Mouse (Mus musculus): ENCODE measurements around the gene Ncr1. TPM values are rescaled to one million over a fixed set of nuclear protein-coding genes. Genes with fewer than 3 reads are reported as not detected.
"Not testable (repeated sequence)": the region's sequence is repeated elsewhere in the genome, so short reads cannot be mapped to it uniquely, and the experiment has no call there.

Gene Ncr1
- not detected in 2 replicates for polyA plus RNA-seq (2014; fragmentation: Nextera tagmentation; extraction: Ambion mirVana)

DNA sequence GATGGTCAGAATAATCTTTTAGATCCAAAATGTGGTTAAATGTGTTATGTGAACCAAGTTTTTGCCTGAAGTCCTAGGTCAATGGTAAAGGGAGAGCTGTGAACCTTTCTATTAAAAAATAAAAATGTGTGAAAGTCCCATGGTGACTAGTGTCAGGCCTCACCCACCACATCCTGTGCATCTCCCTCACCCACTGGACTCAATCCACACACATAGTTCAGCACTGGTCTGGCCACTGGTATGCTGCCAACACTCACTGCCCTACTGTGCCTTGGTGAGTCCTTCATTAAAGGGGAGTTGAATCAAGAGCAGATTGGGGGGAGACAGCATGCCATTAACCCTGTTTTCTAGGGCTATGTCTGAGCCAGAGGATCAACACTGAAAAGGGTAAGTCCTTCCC lies at the start of gene Ncr1:
Gene Ncr1 (plus strand): TSS at position 216 of the 400 bp plus-strand sequence.
- Histone ChIP-seq H3K27ac (ENCODE audit: low read depth) (no peak within 1 kb of the TSS), H3K9me3 (ENCODE audit: low read depth, low read length) (no peaks in the 10 kb centered on the region), H3K4me3 (ENCODE audit: low read depth, low read length) (no peak within 1 kb of the TSS), H3K4me2 (no peak within 1 kb of the TSS), H3K9ac (no peak within 1 kb of the TSS), H3K4me1 (ENCODE audit: insufficient read depth) (no peaks in the 10 kb centered on the region), H3K27me3 (ENCODE audit: insufficient read depth, low read length) (no peaks in the 10 kb centered on the region), H3K36me3 (ENCODE audit: insufficient read depth) (no peaks in the 10 kb centered on the region)
- no peak for DNase-seq
- ATAC-seq (ENCODE audit: insufficient read depth), result no peak
- no peak for TF ChIP-seq CTCF (IDR thresholded peaks at IDR 0.05; ENCODE audit: low read depth)

DNA sequence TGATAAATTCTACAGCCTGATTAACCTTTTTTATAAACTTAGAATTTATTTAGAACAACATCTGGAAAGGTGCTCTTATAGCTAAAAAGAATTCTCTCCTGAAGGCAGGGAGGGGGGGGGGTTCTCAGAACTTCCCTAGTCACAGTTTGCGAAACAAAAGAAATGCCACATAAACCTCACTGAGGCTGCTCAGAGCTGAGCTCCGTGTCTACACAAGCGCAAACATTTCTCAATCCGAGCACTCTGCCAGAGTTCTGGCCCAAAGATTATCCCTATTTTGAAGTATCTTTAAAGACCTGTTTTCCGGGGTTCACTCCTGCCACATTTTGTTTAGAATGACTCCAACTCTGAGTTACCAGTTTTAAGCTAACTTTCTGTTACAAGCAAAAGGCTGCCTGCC lies 44.9 kb upstream of the Ncr1 start:
- no peak overlapping the region for H3K4me3 ChIP-seq (ENCODE audit: low read depth, low read length)
- H3K4me1 ChIP-seq (ENCODE audit: insufficient read depth), result no peaks in the 10 kb centered on the region
- no peaks in the 10 kb centered on the region for H3K27me3 ChIP-seq (ENCODE audit: insufficient read depth, low read length)
- no peak for TF ChIP-seq CTCF (IDR thresholded peaks at IDR 0.05; ENCODE audit: low read depth)
- H3K4me2 ChIP-seq, result no peak overlapping the region
- no peak overlapping the region for H3K27ac ChIP-seq (ENCODE audit: low read depth)
- H3K9ac ChIP-seq, result no peak overlapping the region
- no peaks in the 10 kb centered on the region for H3K36me3 ChIP-seq (ENCODE audit: insufficient read depth)
- 69% methylated on average over 5 of the region's 5 CpGs for WGBS
- no peak for DNase-seq
- no peak for ATAC-seq (ENCODE audit: insufficient read depth)
- H3K9me3 ChIP-seq (ENCODE audit: low read depth, low read length), result no peaks in the 10 kb centered on the region

DNA sequence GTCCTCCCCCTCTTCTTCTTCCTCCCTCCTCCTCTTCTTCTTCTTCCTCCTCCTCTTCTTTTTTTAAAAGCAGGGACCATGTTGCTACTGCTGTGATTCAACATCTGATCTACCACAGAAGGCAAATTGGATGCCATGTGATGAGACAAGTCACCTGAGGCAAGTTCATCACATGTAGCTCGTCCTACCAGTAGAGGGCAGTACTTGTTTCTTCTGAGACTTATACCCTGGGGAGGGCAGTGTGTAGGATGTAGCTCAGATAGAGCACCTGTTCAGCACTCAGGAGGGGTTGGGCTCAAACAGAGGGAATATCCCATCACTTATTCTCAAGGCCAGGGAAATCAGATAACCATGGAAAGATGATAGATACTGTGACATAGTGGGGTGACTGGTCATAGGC lies 40.3 kb upstream of the Ncr1 start:
- Histone ChIP-seq H3K4me3 (ENCODE audit: low read depth, low read length) (no peak overlapping the region), H3K9me3 (ENCODE audit: low read depth, low read length) (no peaks in the 10 kb centered on the region), H3K4me2 (no peak overlapping the region), H3K27me3 (ENCODE audit: insufficient read depth, low read length) (no peaks in the 10 kb centered on the region), H3K27ac (ENCODE audit: low read depth) (no peak overlapping the region), H3K36me3 (ENCODE audit: insufficient read depth) (no peaks in the 10 kb centered on the region), H3K9ac (no peak overlapping the region), H3K4me1 (ENCODE audit: insufficient read depth) (no peaks in the 10 kb centered on the region)
- peak; percentile 40 for TF ChIP-seq CTCF (IDR thresholded peaks at IDR 0.05; ENCODE audit: low read depth)
- 25% methylated on average over 1 of the region's 1 CpGs for WGBS
- DNase-seq, result peak; percentile 34
- ATAC-seq (ENCODE audit: insufficient read depth), result no peak

GRCm38 (mm10) chr7:4300166-4300565 lies 37.4 kb upstream of the Ncr1 start:
- no peak overlapping the region for H3K27ac ChIP-seq (ENCODE audit: low read depth)
- no peak for ATAC-seq (ENCODE audit: insufficient read depth)
- H3K36me3 ChIP-seq (ENCODE audit: insufficient read depth), result no peaks in the 10 kb centered on the region
- H3K4me3 ChIP-seq (ENCODE audit: low read depth, low read length), result no peak overlapping the region
- no peaks in the 10 kb centered on the region for H3K4me1 ChIP-seq (ENCODE audit: insufficient read depth)
- no peak for TF ChIP-seq CTCF (IDR thresholded peaks at IDR 0.05; ENCODE audit: low read depth)
- no peak overlapping the region for H3K9ac ChIP-seq
- no peak for DNase-seq
- no peak overlapping the region for H3K4me2 ChIP-seq
- H3K9me3 ChIP-seq (ENCODE audit: low read depth, low read length), result no peaks in the 10 kb centered on the region
- H3K27me3 ChIP-seq (ENCODE audit: insufficient read depth, low read length), result no peaks in the 10 kb centered on the region

- no peak for DNase-seq
- WGBS, result 77% methylated on average over 1 of the region's 1 CpGs
- H3K9me3 ChIP-seq (ENCODE audit: low read depth, low read length), result no peaks in the 10 kb centered on the region
- no peaks in the 10 kb centered on the region for H3K27me3 ChIP-seq (ENCODE audit: insufficient read depth, low read length)
- H3K4me1 ChIP-seq (ENCODE audit: insufficient read depth), result no peaks in the 10 kb centered on the region
- TF ChIP-seq CTCF (IDR thresholded peaks at IDR 0.05; ENCODE audit: low read depth), result no peak
- no peak for ATAC-seq (ENCODE audit: insufficient read depth)
- H3K36me3 ChIP-seq (ENCODE audit: insufficient read depth), result no peaks in the 10 kb centered on the region
- H3K4me2 ChIP-seq, result no peak overlapping the region
- H3K27ac ChIP-seq (ENCODE audit: low read depth), result no peak overlapping the region
- H3K9ac ChIP-seq, result no peak overlapping the region
- H3K4me3 ChIP-seq (ENCODE audit: low read depth, low read length), result no peak overlapping the region
Measured at GRCm38 (mm10) chr7:4303457-4303856, 34.1 kb upstream of the Ncr1 start.

- not testable (repeated sequence) for H3K9me3 ChIP-seq (ENCODE audit: low read depth, low read length); H3K9ac ChIP-seq; H3K4me3 ChIP-seq (ENCODE audit: low read depth, low read length); H3K4me2 ChIP-seq; H3K4me1 ChIP-seq (ENCODE audit: insufficient read depth); H3K27ac ChIP-seq (ENCODE audit: low read depth); ATAC-seq (ENCODE audit: insufficient read depth); H3K27me3 ChIP-seq (ENCODE audit: insufficient read depth, low read length); DNase-seq; H3K36me3 ChIP-seq (ENCODE audit: insufficient read depth)
- 79% methylated on average over 2 of the region's 2 CpGs for WGBS
Measured at GRCm38 (mm10) chr7:4313109-4313508, 24.4 kb upstream of the Ncr1 start.

DNA sequence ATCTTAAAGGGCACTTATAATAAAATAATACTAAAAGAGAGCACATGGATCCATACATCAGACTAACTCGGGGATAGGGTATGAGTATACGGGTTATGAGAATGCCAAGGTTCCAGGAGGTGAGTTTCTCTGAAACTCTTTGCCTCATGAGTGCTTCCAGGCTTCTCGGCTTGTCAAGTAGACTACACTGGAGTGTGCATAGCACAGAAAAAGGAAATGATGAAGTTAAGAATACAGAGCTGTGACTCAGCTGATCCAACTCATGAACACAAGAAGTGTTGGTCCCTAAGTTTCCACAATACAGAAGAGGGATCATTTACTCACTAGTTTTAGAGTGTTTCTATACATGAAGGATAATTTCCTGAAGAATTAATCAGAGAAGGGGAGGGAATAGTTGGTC lies 24.0 kb upstream of the Ncr1 start:
- H3K27ac ChIP-seq (ENCODE audit: low read depth); H3K9ac ChIP-seq; H3K4me2 ChIP-seq; H3K4me1 ChIP-seq (ENCODE audit: insufficient read depth); H3K27me3 ChIP-seq (ENCODE audit: insufficient read depth, low read length); H3K4me3 ChIP-seq (ENCODE audit: low read depth, low read length); DNase-seq; ATAC-seq (ENCODE audit: insufficient read depth); H3K9me3 ChIP-seq (ENCODE audit: low read depth, low read length); H3K36me3 ChIP-seq (ENCODE audit: insufficient read depth): not testable (repeated sequence)
- WGBS, result 80% methylated on average over 3 of the region's 3 CpGs

DNA sequence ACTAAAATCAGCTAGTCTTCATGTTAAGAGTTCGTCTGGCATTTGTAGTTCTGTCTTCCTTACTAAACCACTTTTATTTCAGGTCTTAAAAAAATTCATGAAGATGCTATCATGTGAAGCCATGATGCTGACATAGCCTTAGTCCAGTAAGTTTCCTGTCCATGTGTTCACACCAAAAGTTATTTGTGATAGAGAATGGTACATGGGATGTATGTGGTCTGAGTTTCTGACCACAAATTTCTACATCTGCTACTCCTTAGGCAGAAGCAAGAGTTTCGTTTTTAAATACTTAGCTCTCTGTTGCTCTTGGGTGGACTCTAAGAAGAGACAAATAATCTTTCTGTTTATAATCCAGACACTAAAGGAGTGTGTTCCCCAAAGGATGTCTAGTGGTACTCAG lies 14.2 kb upstream of the Ncr1 start:
- H3K27ac ChIP-seq (ENCODE audit: low read depth), result no peak overlapping the region
- DNase-seq (no peak), ATAC-seq (ENCODE audit: insufficient read depth) (no peak)
- H3K9me3 ChIP-seq (ENCODE audit: low read depth, low read length), result no peaks in the 10 kb centered on the region
- no peak overlapping the region for H3K9ac ChIP-seq
- no peaks in the 10 kb centered on the region for H3K27me3 ChIP-seq (ENCODE audit: insufficient read depth, low read length)
- no peak overlapping the region for H3K4me3 ChIP-seq (ENCODE audit: low read depth, low read length)
- no peaks in the 10 kb centered on the region for H3K4me1 ChIP-seq (ENCODE audit: insufficient read depth)
- H3K36me3 ChIP-seq (ENCODE audit: insufficient read depth), result no peaks in the 10 kb centered on the region
- WGBS, result 68% methylated on average over 2 of the region's 2 CpGs
- TF ChIP-seq CTCF (IDR thresholded peaks at IDR 0.05; ENCODE audit: low read depth), result no peak
- H3K4me2 ChIP-seq, result no peak overlapping the region

Data from lung, embryonic 14.5 days (tissue).